Mouse (Mus musculus) forebrain, embryonic 11.5 days (tissue): ENCODE measurements at regions not wholly inside any gene's neighbourhood (a gene's known extent, or its start where the extent isn't known, plus 50 kb on each side); places are given as distances from the start of the nearest gene placed in this dataset.

Experiments
- ATAC-seq: fragments of 200-750 bp; cut with Nextera tagmentation; replicated peaks from 2 replicates; pipeline ENCODE4 v1.8.0; 2017; ENCODE audit warnings: moderate TSS enrichment; ENCODE audit not compliant: low FRiP score
- DNase-seq: peaks from one replicate; pipeline ENCODE4 v3.0.0-alpha.2; 2017; ENCODE audit warnings: low spot score
- H3K27ac ChIP-seq: fragments of 300-500 bp; sonication (generic); 2 replicates; pipeline ENCODE4 v1.5.1; 2014; ENCODE audit warnings: low read depth, low read length
- H3K27me3 ChIP-seq: fragments of 300-500 bp; sonication (generic); 2 replicates; pipeline ENCODE4 v1.6.1; 2014; ENCODE audit warnings: mild to moderate bottlenecking, low read length, mixed read lengths; ENCODE audit not compliant: control insufficient read depth, insufficient read depth
- H3K36me3 ChIP-seq: fragments of 300-500 bp; sonication (generic); 2 replicates; pipeline ENCODE4 v1.6.1; 2014; ENCODE audit warnings: mild to moderate bottlenecking, low read length, moderate library complexity, mixed read lengths; ENCODE audit not compliant: control insufficient read depth, insufficient read depth
- H3K4me1 ChIP-seq: fragments of 300-500 bp; sonication (generic); replicated peaks from 2 replicates; pipeline ENCODE4 v1.6.1; 2014; ENCODE audit warnings: low read length, mixed read lengths; ENCODE audit not compliant: control insufficient read depth, insufficient read depth
- H3K4me2 ChIP-seq: fragments of 300-500 bp; sonication (generic); 2 replicates; pipeline ENCODE4 v1.6.1; 2014; ENCODE audit warnings: low read depth, mild to moderate bottlenecking, low read length, moderate library complexity, mixed read lengths; ENCODE audit not compliant: severe bottlenecking
- H3K4me3 ChIP-seq: fragments of 300-500 bp; sonication (generic); 2 replicates; pipeline ENCODE4 v1.5.1; 2014; ENCODE audit warnings: low read depth, low read length
- H3K9ac ChIP-seq: fragments of 300-500 bp; sonication (generic); 2 replicates; pipeline ENCODE4 v1.6.1; 2014; ENCODE audit warnings: low read length
- H3K9me3 ChIP-seq: fragments of 300-500 bp; sonication (generic); 2 replicates; pipeline ENCODE4 v1.6.1; 2016; ENCODE audit warnings: low read length, mixed read lengths; ENCODE audit not compliant: control insufficient read depth
- WGBS: fragments of 180-500 bp; shearing (Covaris S2); extraction: QIAGEN DNeasy Blood & Tissue Kit; methylation state at CpG from one replicate; pipeline ENCODE4 v1.1.7; 2014; 5-methylcytosine and 5-hydroxymethylcytosine counted together

DNA sequence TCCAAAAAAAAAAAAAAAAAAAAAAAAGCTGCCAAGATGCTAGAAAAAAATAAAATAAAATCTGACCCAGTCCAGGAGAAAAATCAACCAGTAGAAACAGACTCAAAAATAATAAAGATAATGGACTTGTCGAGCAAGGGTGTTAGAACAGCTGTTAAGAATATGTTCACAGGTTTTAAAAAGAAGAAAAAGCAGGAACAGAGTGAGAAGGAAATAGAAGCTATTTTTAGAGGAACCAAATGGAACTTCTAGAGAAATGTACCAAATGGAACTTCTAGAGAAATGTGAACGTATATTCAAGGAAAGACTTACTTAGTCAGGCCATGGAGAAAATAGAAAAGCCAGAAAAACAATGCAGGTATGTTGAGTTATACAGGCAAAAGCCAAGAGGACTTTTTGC lies 662.4 kb upstream of the Jmjd1c start:
- 89% methylated on average over 2 of the region's 2 CpGs for WGBS
- H3K4me2 ChIP-seq: no peak overlapping the region
- H3K9ac ChIP-seq: no peak overlapping the region
- H3K9me3 ChIP-seq: no peaks in the 10 kb centered on the region
- ATAC-seq (no peak), DNase-seq (no peak)
- H3K36me3 ChIP-seq: no peaks in the 10 kb centered on the region
- H3K4me1 ChIP-seq: peaks cover 4% of the 10 kb centered on the region; the same call in 1 of the 2 replicates
- no peak overlapping the region for H3K27ac ChIP-seq
- no peaks in the 10 kb centered on the region for H3K27me3 ChIP-seq
- no peak overlapping the region for H3K4me3 ChIP-seq

DNA sequence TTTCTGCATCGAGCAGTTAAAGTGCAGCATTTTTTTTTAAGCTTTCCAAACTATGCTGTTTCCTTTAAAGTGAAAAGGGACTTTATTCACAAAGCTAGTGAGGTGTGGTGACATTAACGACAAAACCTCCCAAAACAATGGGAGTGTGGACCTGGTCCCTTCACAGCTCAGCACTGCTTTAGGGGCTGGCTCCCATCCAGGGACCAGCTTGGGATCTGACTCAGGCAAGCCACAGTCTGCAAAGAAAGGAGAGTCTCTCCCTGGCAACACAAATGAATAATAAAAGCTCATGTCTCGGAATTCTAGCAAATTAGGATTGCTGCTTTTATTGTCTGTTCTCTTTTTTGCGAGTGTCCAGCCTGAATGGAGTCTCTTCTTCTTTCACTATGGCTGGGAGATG lies 625.2 kb upstream of the Jmjd1c start:
- Histone ChIP-seq H3K9ac (no peak overlapping the region), H3K9me3 (no peaks in the 10 kb centered on the region), H3K27ac (no peak overlapping the region), H3K27me3 (no peaks in the 10 kb centered on the region), H3K36me3 (no peaks in the 10 kb centered on the region), H3K4me3 (no peak overlapping the region), H3K4me2 (no peak overlapping the region), H3K4me1 (no peaks in the 10 kb centered on the region)
- 48% methylated on average over 4 of the region's 4 CpGs for WGBS
- DNase-seq: no peak
- ATAC-seq: no peak

DNA sequence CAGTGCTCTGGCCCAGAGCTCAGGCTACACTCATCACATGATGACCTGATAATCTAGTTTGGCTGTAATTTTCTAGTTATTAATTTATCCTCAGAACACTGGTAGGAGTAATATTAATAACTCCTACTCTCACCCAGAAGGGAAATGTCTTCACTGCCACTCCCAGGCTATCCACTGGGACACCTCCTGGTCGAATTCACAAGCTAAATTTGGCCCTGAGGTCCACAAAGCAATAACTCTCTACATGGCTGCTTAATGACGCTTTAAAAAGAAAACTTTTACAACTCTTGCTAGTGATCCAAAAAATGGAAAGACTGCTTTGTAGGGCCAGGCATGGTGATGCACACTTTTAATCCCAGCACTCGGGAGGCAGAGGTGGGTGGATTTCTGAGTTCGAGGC lies 623.9 kb upstream of the Jmjd1c start:
- 86% methylated on average over 4 of the region's 4 CpGs for WGBS
- H3K36me3 ChIP-seq: no peaks in the 10 kb centered on the region
- DNase-seq (no peak), ATAC-seq (no peak)
- H3K9me3 ChIP-seq: no peaks in the 10 kb centered on the region
- H3K27me3 ChIP-seq: no peaks in the 10 kb centered on the region
- H3K4me2 ChIP-seq: no peak overlapping the region
- no peak overlapping the region for H3K9ac ChIP-seq
- no peaks in the 10 kb centered on the region for H3K4me1 ChIP-seq
- no peak overlapping the region for H3K4me3 ChIP-seq
- no peak overlapping the region for H3K27ac ChIP-seq

DNA sequence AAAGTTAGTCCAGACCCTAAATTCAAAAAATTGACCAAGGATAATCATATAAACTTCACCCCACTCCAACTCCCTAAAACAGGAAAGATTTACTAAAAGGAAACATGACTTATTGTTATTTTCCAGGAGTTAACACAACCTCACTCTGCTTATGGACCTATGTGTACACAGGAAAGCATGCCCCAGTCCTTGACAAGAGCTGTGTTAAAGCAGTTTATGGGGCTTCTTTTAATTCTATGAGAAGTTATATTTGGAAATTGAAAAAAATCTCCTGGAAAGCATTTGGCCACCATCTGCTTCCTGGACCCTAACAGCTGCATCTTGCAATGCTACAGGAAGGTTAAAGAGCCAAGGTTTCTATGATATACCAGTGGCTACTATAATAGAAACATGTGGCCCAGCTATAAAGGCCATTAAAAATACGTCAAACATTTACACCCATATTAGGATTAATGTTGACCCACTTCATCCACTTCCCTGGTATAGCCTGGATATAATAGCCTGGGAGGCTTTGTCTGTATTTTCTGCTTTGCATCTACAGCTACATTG lies 620.7 kb upstream of the Jmjd1c start:
- ATAC-seq: no peak
- no peak overlapping the region for H3K9ac ChIP-seq

DNA sequence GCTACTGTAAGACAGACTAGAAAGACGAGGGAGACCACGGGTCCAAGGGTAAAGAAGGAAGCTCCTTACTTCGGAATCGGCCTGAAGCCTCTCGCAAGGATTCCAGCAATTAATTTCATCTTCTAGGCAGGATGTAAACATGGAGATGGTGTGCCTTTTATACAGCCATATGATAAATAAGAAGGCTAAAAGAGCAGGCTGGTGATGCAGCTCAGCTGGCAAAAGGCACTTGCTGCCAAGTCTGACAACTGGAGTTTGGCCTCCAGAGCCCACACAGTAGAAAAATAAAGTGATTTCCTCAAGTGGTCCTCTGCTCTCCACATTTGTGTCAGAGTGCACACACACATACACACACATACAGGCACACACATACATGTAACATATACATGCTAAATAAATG lies 605.1 kb upstream of the Jmjd1c start:
- WGBS: 92% methylated on average over 5 of the region's 5 CpGs
- no peak for ATAC-seq
- DNase-seq: no peak
- H3K27ac ChIP-seq: no peak overlapping the region
- no peak overlapping the region for H3K9ac ChIP-seq
- H3K36me3 ChIP-seq: no peaks in the 10 kb centered on the region
- no peaks in the 10 kb centered on the region for H3K9me3 ChIP-seq
- no peak overlapping the region for H3K4me3 ChIP-seq
- no peak overlapping the region for H3K4me2 ChIP-seq
- H3K27me3 ChIP-seq: no peaks in the 10 kb centered on the region
- no peaks in the 10 kb centered on the region for H3K4me1 ChIP-seq

More for the DNA sequence above, 620.7 kb upstream of the Jmjd1c start:
- no peaks in the 10 kb centered on the region for H3K4me1 ChIP-seq
- H3K36me3 ChIP-seq: no peaks in the 10 kb centered on the region
- no peak for DNase-seq
- no peaks in the 10 kb centered on the region for H3K27me3 ChIP-seq
- H3K9me3 ChIP-seq: no peaks in the 10 kb centered on the region
- no peak overlapping the region for H3K4me2 ChIP-seq
- H3K4me3 ChIP-seq: no peak overlapping the region
- no peak overlapping the region for H3K27ac ChIP-seq
- WGBS: 81% methylated on average over 1 of the region's 1 CpGs

DNA sequence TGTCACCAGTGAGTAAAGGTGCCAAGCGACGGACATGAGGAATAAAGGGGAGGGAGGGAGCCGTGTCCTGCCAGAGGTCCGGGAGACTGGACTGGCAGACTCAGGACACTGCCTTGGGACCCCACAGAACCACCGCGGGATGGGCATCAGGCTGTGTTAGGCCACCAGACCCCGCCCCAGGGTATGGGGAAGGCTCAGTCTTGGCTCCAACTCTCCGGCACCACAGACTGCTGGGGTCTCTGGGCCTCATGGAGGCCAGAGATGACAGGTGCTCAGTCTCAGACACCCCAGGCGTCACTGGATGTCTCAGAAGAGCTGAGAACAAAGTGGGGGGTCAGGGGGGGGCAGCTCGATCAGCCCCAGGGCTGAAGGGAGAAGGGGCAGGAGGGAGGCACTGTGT lies 604.1 kb upstream of the Jmjd1c start:
- H3K27ac ChIP-seq: no peak overlapping the region
- H3K9me3 ChIP-seq: no peaks in the 10 kb centered on the region
- no peaks in the 10 kb centered on the region for H3K36me3 ChIP-seq
- DNase-seq (no peak), ATAC-seq (no peak)
- WGBS: 55% methylated on average over 10 of the region's 10 CpGs
- no peaks in the 10 kb centered on the region for H3K4me1 ChIP-seq
- no peak overlapping the region for H3K9ac ChIP-seq
- H3K27me3 ChIP-seq: no peaks in the 10 kb centered on the region
- H3K4me2 ChIP-seq: no peak overlapping the region
- H3K4me3 ChIP-seq: no peak overlapping the region

DNA sequence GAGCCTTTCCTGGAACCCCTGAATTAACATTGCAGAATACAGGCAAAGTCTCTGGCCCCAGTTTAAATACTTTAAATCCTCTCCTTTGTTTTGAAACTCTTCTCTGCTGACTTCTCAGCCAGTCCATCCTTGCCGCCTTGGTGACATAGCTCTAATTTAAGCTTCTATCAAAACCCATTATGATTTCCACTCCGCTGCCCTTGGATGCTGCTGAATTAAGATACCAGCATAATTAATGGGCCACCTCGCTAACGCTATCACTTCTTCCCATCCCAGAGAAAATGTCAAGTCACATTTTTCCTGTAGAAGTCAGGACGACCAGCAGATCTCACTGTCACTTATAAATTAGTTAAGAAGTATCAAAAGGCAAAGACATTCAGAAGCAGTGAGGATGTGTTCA lies 556.1 kb upstream of the Jmjd1c start:
- H3K9ac ChIP-seq: no peak overlapping the region
- no peaks in the 10 kb centered on the region for H3K4me1 ChIP-seq
- H3K4me2 ChIP-seq: no peak overlapping the region
- no peak overlapping the region for H3K27ac ChIP-seq
- 78% methylated on average over 5 of the region's 5 CpGs for WGBS
- no peak overlapping the region for H3K4me3 ChIP-seq
- no peaks in the 10 kb centered on the region for H3K36me3 ChIP-seq
- H3K27me3 ChIP-seq: no peaks in the 10 kb centered on the region
- no peaks in the 10 kb centered on the region for H3K9me3 ChIP-seq
- DNase-seq: no peak
- no peak for ATAC-seq

DNA sequence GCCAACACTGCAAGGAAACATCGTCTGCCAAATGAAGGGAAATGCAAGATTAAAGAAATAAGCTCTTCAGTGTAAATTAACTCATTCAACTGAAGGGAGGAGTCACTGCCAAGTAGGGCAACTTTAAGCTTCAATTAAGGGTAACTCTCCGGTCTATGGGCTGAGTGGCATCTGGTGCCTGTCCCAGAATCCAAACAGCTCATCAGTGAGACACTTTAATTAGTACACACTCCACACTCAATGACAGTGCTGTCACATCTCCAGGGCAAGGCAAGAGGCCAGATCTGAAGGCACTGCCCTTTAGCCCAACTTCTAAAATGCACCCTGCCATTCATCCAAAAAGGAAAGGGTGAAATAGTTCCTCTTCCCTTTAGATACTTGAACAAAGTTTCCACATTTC lies 549.3 kb upstream of the Jmjd1c start:
- no peak for DNase-seq
- H3K9me3 ChIP-seq: no peaks in the 10 kb centered on the region
- no peaks in the 10 kb centered on the region for H3K27me3 ChIP-seq
- no peak overlapping the region for H3K9ac ChIP-seq
- H3K4me3 ChIP-seq: no peak overlapping the region
- H3K4me2 ChIP-seq: no peak overlapping the region
- no peak overlapping the region for H3K27ac ChIP-seq
- H3K4me1 ChIP-seq: no peaks in the 10 kb centered on the region
- ATAC-seq: no peak
- no peaks in the 10 kb centered on the region for H3K36me3 ChIP-seq
- 58% methylated on average over 2 of the region's 2 CpGs for WGBS

DNA sequence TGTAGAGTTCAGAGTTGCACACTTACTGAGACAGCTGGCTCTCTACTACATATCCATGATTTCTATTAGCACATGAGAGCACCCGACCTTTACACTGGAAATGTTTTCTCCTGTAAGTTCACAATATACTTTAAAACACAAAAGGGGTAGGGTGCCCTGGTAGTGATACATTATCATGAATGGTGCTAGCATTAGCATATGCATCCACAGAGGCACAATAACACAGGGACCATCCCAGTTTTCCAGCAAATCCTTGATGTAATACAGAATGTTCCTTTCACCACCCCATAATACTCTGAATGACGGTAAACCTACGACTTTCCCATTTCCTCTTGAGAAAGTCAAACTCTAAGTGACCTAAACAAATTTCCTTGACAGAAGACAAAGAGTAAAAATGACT lies 548.3 kb upstream of the Jmjd1c start:
- Histone ChIP-seq H3K9me3 (no peaks in the 10 kb centered on the region), H3K4me2 (no peak overlapping the region), H3K4me3 (no peak overlapping the region), H3K27ac (no peak overlapping the region), H3K4me1 (no peaks in the 10 kb centered on the region), H3K36me3 (no peaks in the 10 kb centered on the region), H3K27me3 (no peaks in the 10 kb centered on the region), H3K9ac (no peak overlapping the region)
- ATAC-seq: no peak
- no peak for DNase-seq
- WGBS: 77% methylated on average over 3 of the region's 3 CpGs
